Mouse (Mus musculus): ENCODE measurements around the gene Lingo1.

- TF ChIP-seq CTCF (conservative IDR thresholded peaks at IDR 0.05 in 1 of 2, IDR thresholded peaks at IDR 0.05 in 1 of 2; ENCODE audit: low read depth in 2 of 2, low read length in 2 of 2), result no peak
- no peak for TF ChIP-seq POLR2A (IDR thresholded peaks at IDR 0.05; ENCODE audit: low read depth, low read length)
- TF ChIP-seq ZKSCAN1 (IDR thresholded peaks at IDR 0.05; ENCODE audit: borderline replicate concordance, low read depth, low read length), result no peak
- TF ChIP-seq JUND (conservative IDR thresholded peaks at IDR 0.05; ENCODE audit: low read depth, low read length), result no peak
- no peak for TF ChIP-seq MYC (IDR thresholded peaks at IDR 0.05; ENCODE audit: low read depth, low read length)
- TF ChIP-seq HCFC1 (IDR thresholded peaks at IDR 0.05; ENCODE audit: low read depth, low read length), result no peak
- no peak for TF ChIP-seq EP300 (IDR thresholded peaks at IDR 0.05; ENCODE audit: low read length)
- TF ChIP-seq NRF1 (IDR thresholded peaks at IDR 0.05; ENCODE audit: low read depth, low read length), result no peak
- no peak for TF ChIP-seq ZMIZ1 (IDR thresholded peaks at IDR 0.05; ENCODE audit: low read depth, low read length)
- TF ChIP-seq USF1 (IDR thresholded peaks at IDR 0.05; ENCODE audit: low read depth, low read length), result no peak
- no peak for TF ChIP-seq MAZ (IDR thresholded peaks at IDR 0.05; ENCODE audit: low read depth, low read length)
- TF ChIP-seq CHD2 (IDR thresholded peaks at IDR 0.05; ENCODE audit: low read length), result no peak
- TF ChIP-seq NELFE (IDR thresholded peaks at IDR 0.05; ENCODE audit: low read depth, low read length), result no peak
- TF ChIP-seq SMC3 (IDR thresholded peaks at IDR 0.05; ENCODE audit: low read depth, low read length), result no peak
Measured at GRCm38 (mm10) chr9:56577405-56577804, 218.9 kb downstream of the Lingo1 start.
